Mouse (Mus musculus) ovary, adult 18-20 months (tissue): Measurements from ENCODE around the gene Dync1i1.
A peak's percentile ranks its signal among the peaks of the same experiment; 100 is the strongest.

Source experiments
- DNase-seq: peaks from one replicate; pipeline ENCODE4 v3.0.0; 2022; ENCODE audit warnings: low spot score, mixed read lengths

The Dync1i1 gene

GRCm38 (mm10) chr6:5967545-5967944 lies 242.1 kb downstream of the Dync1i1 start:
- no peak for DNase-seq

GRCm38 (mm10) chr6:5969613-5970012 lies 244.2 kb downstream of the Dync1i1 start:
- DNase-seq = no peak

GRCm38 (mm10) chr6:5976241-5976640 lies 250.8 kb downstream of the Dync1i1 start:
- DNase-seq = no peak

- DNase-seq = no peak
These were observed 251.9 kb downstream of the Dync1i1 start for GRCm38 (mm10) chr6:5977238-5977920.

- no peak for DNase-seq
These were observed 265.8 kb downstream of the Dync1i1 start for GRCm38 (mm10) chr6:5991243-5991642.

GRCm38 (mm10) chr6:5991817-5992755 lies 266.6 kb downstream of the Dync1i1 start:
- DNase-seq = peak; percentile 29

GRCm38 (mm10) chr6:5993056-5993455 lies 267.6 kb downstream of the Dync1i1 start:
- DNase-seq = no peak

- DNase-seq = no peak
These were observed 272.1 kb downstream of the Dync1i1 start for GRCm38 (mm10) chr6:5997535-5997934.

GRCm38 (mm10) chr6:6002061-6002460 lies 276.6 kb downstream of the Dync1i1 start:
- no peak for DNase-seq

GRCm38 (mm10) chr6:6004756-6005485 lies 279.5 kb downstream of the Dync1i1 start:
- no peak for DNase-seq

GRCm38 (mm10) chr6:6005762-6006431 lies 280.5 kb downstream of the Dync1i1 start:
- DNase-seq = peak; percentile 47

GRCm38 (mm10) chr6:6011364-6011763 lies 285.9 kb downstream of the Dync1i1 start:
- no peak for DNase-seq

- DNase-seq = no peak
These were observed 290.2 kb downstream of the Dync1i1 start for GRCm38 (mm10) chr6:6015616-6016015.

GRCm38 (mm10) chr6:6016931-6017330 lies 291.5 kb downstream of the Dync1i1 start:
- no peak for DNase-seq

GRCm38 (mm10) chr6:6023976-6024375 lies 298.5 kb downstream of the Dync1i1 start:
- no peak for DNase-seq

GRCm38 (mm10) chr6:6027664-6028063 lies 302.2 kb downstream of the Dync1i1 start:
- no peak for DNase-seq

GRCm38 (mm10) chr6:6038773-6039550 lies 313.5 kb downstream of the Dync1i1 start:
- no peak for DNase-seq

- DNase-seq = no peak
These were observed 321.4 kb downstream of the Dync1i1 start for GRCm38 (mm10) chr6:6046729-6047424.

- DNase-seq = no peak
These were observed 327.3 kb downstream of the Dync1i1 start for GRCm38 (mm10) chr6:6052696-6053095.

GRCm38 (mm10) chr6:6053946-6054345 lies 328.5 kb downstream of the Dync1i1 start:
- no peak for DNase-seq
